Mouse (Mus musculus): ENCODE results near the gene Olfr71.

Olfr71 gene

DNA sequence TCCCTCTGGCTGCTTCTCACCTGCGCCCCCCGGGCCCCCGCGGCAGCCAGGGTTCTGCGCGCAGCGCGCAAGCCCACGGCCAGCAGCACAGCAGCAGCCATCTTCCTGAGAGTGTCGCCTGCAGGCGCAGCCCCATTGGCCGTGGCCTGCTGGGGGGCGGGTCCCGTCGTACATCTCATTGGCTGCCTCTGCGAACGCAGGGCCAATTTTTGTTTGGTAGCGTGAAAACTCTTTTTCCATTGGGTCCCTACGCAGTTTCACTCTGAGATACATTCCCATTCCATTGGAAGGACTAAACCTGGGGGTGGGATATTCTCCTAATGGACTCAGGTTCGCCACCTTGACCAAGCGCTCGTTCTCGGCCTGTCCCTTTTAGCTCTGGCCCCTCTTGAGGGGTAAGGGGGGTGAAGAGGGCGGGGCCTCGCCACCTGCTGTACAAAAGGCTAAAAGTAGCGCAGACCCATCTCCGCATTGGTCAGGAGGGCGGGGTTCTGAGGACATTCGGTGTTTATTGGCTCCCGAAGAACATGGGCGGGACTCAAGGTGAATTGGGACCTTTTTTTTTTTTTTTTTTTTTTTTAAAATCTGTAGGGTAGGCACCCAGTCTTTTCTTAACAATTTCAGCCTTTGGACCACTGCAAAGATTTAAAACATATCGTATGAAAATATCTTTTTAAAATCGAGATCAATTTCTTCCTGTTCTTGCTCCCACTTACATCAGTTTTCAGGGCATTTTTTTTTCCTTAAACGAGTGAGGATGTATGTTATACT is 53.5 kb downstream of the Olfr71 start, which contains the start of gene Hint2:
TSS of gene Hint2 (minus strand) at position 128 of the 771 bp plus-strand sequence.
- DNase-seq (ENCODE audit: low spot score in 2 of 2) = peak; percentile 82 to 92

- DNase-seq (ENCODE audit: low spot score in 2 of 2) = no peak
These were observed 54.3 kb downstream of the Olfr71 start for GRCm38 (mm10) chr4:43655656-43656338.
